Mouse (Mus musculus): ENCODE measurements around the gene Cmtm4. TPM values are rescaled to one million over a fixed set of nuclear protein-coding genes. Genes with fewer than 3 reads are reported as not detected.
A peak's percentile ranks its signal among the peaks of the same experiment; 100 is the strongest.

The Cmtm4 gene
- polyA plus RNA-seq, 1 experiment = 32.4 TPM

DNA sequence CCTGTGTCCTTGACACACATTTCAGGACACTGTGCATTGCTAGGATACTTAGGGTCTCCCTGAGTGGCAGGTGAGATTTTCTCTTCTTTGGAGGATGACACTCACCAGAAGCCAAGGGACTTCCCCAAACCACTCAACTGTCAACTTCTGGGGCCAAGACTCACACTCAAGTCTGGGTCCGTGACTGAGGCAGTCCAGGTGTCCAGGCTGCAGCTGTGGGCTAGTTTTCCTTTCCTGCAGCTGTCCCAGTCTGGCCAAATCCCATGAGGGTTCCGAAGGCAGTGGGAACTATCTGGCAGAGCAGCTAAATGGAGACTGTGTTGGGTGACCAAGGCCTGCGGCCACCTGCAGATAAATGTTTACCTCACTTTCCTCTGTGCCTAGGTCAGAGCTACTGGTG is 16.4 kb upstream of the Cmtm4 start:
- Histone ChIP-seq H3K4me1 (ENCODE audit: control insufficient read depth, insufficient read depth, low read length) (no peaks in the 10 kb centered on the region), H3K27me3 (replicated peaks; ENCODE audit: control insufficient read depth, insufficient read depth, low read length) (no peaks in the 10 kb centered on the region), H3K36me3 (ENCODE audit: control insufficient read depth, insufficient read depth, low read length) (no peaks in the 10 kb centered on the region), H3K4me3 (ENCODE audit: insufficient read depth, low read depth, low read length) (no peak overlapping the region), H3K27ac (ENCODE audit: insufficient read depth, low read depth, low read length) (no peak overlapping the region)
- TF ChIP-seq POLR2A (IDR thresholded peaks at IDR 0.05; ENCODE audit: low read depth, low read length) (no peak), CTCF (conservative IDR thresholded peaks at IDR 0.05; ENCODE audit: insufficient read depth, insufficient read length, low read depth, low read length) (no peak)
- DNase-seq = no peak
- WGBS = 82% methylated on average over 3 of the region's 3 CpGs

DNA sequence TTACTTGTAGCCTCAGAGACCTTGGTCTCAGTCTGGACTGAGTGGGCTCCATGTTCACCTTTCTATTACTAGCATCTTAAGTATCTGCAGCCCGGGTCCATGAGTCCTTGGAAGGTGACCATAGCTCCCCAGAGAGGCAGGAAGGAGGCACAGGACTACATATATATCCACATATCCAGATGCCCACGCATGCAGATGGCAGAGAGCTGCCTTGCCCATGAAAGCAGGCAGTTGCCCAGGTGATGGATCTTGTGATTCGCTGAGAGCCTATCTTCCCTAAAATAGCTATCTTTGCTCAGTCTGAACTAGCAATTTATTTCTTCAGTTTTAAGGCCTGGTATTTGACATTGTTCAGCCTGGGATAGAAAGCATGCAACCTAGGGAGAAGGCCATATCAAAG is 15.9 kb upstream of the Cmtm4 start:
- no peaks in the 10 kb centered on the region for H3K4me1 ChIP-seq (ENCODE audit: control insufficient read depth, insufficient read depth, low read length)
- no peak overlapping the region for H3K4me3 ChIP-seq (ENCODE audit: insufficient read depth, low read depth, low read length)
- H3K27me3 ChIP-seq (replicated peaks; ENCODE audit: control insufficient read depth, insufficient read depth, low read length) = no peaks in the 10 kb centered on the region
- 92% methylated on average over 3 of the region's 3 CpGs for WGBS
- no peak for TF ChIP-seq POLR2A (IDR thresholded peaks at IDR 0.05; ENCODE audit: low read depth, low read length)
- TF ChIP-seq CTCF (conservative IDR thresholded peaks at IDR 0.05; ENCODE audit: insufficient read depth, insufficient read length, low read depth, low read length) = no peak
- no peaks in the 10 kb centered on the region for H3K36me3 ChIP-seq (ENCODE audit: control insufficient read depth, insufficient read depth, low read length)
- H3K27ac ChIP-seq (ENCODE audit: insufficient read depth, low read depth, low read length) = no peak overlapping the region
- no peak for DNase-seq

DNA sequence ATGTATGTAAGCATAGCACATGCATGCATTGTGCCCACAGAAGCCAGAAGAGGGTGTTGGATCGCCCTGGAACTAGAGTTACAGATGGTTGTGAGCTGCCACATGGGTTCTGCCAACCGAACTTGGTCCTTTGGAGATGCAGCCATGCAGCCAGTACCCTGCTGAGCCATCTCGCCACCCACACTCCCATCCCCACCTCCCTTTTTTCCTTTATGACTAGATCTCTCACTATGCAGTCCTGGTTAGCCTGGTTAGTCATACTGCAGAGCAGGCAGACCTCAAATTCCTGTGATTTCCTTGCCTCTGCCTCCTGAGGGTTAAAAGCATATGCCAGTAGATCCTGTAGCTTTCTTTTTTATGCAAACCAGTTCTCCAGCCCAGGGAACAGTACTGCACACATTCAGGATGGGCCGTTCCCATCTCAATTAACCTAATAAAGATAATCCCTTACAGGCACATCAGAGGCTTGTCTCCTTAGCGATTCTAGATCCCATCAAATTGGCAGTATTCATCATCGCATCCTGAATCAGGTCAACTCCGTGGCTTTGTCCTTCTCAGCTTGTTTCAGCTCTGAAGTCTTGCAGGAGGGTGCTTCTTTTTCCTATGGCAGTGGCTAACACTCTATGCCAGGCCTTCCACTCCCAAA is 15.1 kb upstream of the Cmtm4 start:
- no peak overlapping the region for H3K27ac ChIP-seq (ENCODE audit: insufficient read depth, low read depth, low read length)
- 75% methylated on average over 7 of the region's 7 CpGs for WGBS
- H3K27me3 ChIP-seq (replicated peaks; ENCODE audit: control insufficient read depth, insufficient read depth, low read length) = no peaks in the 10 kb centered on the region
- no peak for DNase-seq
- H3K36me3 ChIP-seq (ENCODE audit: control insufficient read depth, insufficient read depth, low read length) = no peaks in the 10 kb centered on the region
- no peak overlapping the region for H3K4me3 ChIP-seq (ENCODE audit: insufficient read depth, low read depth, low read length)
- no peak for TF ChIP-seq CTCF (conservative IDR thresholded peaks at IDR 0.05; ENCODE audit: insufficient read depth, insufficient read length, low read depth, low read length)
- TF ChIP-seq POLR2A (IDR thresholded peaks at IDR 0.05; ENCODE audit: low read depth, low read length) = no peak
- no peaks in the 10 kb centered on the region; the same call in 1 of the 2 replicates for H3K4me1 ChIP-seq (ENCODE audit: control insufficient read depth, insufficient read depth, low read length)

DNA sequence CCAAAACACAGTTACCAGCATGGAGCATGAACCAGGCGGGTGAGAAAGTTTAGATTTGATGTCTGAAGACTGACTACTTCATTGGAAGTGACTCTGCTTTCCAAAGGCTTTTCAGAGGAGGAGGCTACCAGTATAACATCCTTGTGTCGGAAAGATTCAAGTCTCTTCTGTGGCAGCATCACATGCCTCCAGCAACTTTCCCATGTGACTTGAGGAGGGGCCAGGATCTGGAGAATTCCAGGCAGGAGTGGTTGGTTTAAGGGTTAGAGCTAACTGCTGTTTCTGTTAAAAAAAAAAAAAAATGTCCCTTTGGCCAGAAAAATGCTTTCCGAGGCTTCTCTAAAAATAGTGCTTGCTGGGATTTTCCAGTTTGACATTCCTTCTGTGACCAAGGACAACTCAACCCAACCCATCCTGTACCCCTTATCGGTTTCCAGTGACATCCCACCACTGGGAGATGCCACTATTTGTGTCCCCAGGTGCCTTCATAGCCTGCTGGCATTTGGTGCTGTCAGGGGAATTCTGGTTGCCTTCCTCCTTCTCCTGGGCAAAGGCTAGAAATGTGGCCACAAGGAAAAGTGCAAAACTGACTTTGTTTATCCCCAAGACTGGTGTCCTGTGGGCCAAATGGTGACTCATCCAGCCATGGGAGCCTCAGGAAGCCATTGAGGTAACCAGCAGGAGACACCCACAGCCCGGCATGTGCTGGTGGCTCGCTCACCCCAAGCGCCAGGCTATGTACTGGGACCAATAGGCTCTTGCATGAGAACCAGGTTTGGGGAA is 12.9 kb upstream of the Cmtm4 start:
- Histone ChIP-seq H3K4me3 (ENCODE audit: insufficient read depth, low read depth, low read length) (no peak overlapping the region), H3K4me1 (ENCODE audit: control insufficient read depth, insufficient read depth, low read length) (peaks cover 4% of the 10 kb centered on the region), H3K36me3 (ENCODE audit: control insufficient read depth, insufficient read depth, low read length) (no peaks in the 10 kb centered on the region), H3K27ac (ENCODE audit: insufficient read depth, low read depth, low read length) (peak overlapping the region; percentile 47), H3K27me3 (replicated peaks; ENCODE audit: control insufficient read depth, insufficient read depth, low read length) (no peaks in the 10 kb centered on the region)
- DNase-seq = peak; percentile 25
- TF ChIP-seq POLR2A (IDR thresholded peaks at IDR 0.05; ENCODE audit: low read depth, low read length) (no peak), CTCF (conservative IDR thresholded peaks at IDR 0.05; ENCODE audit: insufficient read depth, insufficient read length, low read depth, low read length) (no peak)
- 73% methylated on average over 7 of the region's 7 CpGs for WGBS

DNA sequence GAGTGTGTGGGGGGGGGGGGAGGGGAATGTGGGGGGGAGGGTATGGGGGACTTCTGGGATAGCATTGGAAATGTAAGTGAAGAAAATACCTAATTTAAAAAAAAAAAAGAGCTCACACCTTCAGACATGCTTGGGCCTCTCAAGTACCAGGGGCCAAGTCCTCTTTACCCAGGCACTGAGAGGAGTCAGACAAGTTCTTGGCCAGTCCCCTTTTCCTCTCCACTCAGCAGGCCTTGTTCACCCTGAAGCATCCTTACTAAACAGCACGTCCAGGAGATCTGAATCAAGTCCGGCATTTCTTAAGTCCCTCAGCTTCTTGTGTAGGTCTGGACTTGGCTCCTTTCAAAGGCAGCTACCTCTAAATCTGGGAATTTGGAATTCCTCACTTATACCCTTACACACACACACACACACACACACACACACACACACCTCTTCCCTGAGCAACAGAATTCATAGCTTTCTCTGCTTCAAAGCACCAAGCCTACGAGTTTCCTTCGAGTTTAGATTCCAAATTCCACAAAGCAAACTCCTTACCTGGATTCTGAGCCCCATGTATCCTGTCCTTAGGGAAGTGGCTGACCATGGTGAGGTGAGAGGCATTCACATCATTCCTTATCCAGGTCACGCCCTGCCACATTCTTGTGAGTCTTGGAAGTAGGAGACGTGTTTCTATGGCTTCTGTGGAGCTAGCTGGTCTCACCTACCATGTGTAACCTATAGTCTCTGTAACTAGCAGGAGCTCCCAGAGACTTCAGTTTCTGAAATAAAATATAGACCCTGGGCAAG is 10.9 kb upstream of the Cmtm4 start:
- H3K27me3 ChIP-seq (replicated peaks; ENCODE audit: control insufficient read depth, insufficient read depth, low read length) = no peaks in the 10 kb centered on the region
- no peak overlapping the region for H3K4me3 ChIP-seq (ENCODE audit: insufficient read depth, low read depth, low read length)
- no peak for DNase-seq
- WGBS = 76% methylated on average over 6 of the region's 6 CpGs
- no peaks in the 10 kb centered on the region for H3K36me3 ChIP-seq (ENCODE audit: control insufficient read depth, insufficient read depth, low read length)
- H3K4me1 ChIP-seq (ENCODE audit: control insufficient read depth, insufficient read depth, low read length) = peaks cover 4% of the 10 kb centered on the region
- no peak for TF ChIP-seq POLR2A (IDR thresholded peaks at IDR 0.05; ENCODE audit: low read depth, low read length)
- no peak for TF ChIP-seq CTCF (conservative IDR thresholded peaks at IDR 0.05; ENCODE audit: insufficient read depth, insufficient read length, low read depth, low read length)
- no peak overlapping the region for H3K27ac ChIP-seq (ENCODE audit: insufficient read depth, low read depth, low read length)

DNA sequence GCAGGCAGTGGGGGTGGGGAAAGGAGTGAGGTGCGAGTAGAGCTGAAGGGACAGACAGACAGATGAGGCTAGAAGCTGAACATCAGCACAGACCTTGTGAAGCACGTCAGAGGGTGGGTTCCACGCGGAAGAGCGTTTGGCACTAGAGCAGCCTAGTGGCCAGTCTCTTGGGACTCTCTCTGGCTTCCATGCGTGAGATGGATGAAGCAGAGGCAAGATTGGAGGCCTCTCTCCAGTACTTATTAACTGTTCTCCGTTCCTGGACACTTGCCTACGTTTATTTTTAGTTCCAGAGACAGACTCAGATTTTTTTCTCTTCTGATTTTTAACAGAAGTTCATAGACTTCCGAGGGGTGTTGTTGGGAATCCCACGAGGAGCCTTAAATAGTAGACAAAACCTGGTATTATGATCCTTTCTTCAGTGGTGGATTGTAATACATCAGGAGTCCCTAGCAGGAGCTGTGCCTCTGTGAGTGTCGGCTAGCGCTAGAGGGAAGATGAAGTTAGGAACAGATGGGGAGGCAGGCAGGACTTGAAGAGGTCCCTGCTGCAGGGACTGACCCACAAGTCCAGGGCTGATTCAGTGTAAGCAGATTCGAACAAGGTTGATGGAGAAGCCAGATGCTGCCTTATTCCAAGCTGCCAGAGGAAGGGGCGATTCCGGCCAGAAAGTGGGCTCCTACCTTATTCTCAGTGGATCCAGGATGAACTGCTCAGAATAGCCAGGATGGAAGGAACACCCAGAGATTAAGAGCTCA is 10.0 kb upstream of the Cmtm4 start:
- peak; percentile 76 for DNase-seq
- 42% methylated on average over 15 of the region's 15 CpGs for WGBS
- no peaks in the 10 kb centered on the region for H3K36me3 ChIP-seq (ENCODE audit: control insufficient read depth, insufficient read depth, low read length)
- TF ChIP-seq CTCF (conservative IDR thresholded peaks at IDR 0.05; ENCODE audit: insufficient read depth, insufficient read length, low read depth, low read length) (no peak), POLR2A (IDR thresholded peaks at IDR 0.05; ENCODE audit: low read depth, low read length) (no peak)
- H3K27ac ChIP-seq (ENCODE audit: insufficient read depth, low read depth, low read length) = peak overlapping the region; percentile 47; the same call in 1 of the 2 replicates
- H3K27me3 ChIP-seq (replicated peaks; ENCODE audit: control insufficient read depth, insufficient read depth, low read length) = no peaks in the 10 kb centered on the region
- peaks cover 4% of the 10 kb centered on the region for H3K4me1 ChIP-seq (ENCODE audit: control insufficient read depth, insufficient read depth, low read length)
- H3K4me3 ChIP-seq (ENCODE audit: insufficient read depth, low read depth, low read length) = no peak overlapping the region
